Mouse (Mus musculus) heart, postnatal 0 days (tissue): Measurements from ENCODE around the gene Chchd4. TPM values are rescaled to one million over a fixed set of nuclear protein-coding genes. Genes with fewer than 3 reads are reported as not detected.

Source experiments
- ATAC-seq: fragments of 200-750 bp; cut with Nextera tagmentation; 2 replicates; pipeline ENCODE4 v1.8.0; 2017; ENCODE audit warnings: low read depth, moderate number of reproducible peaks, moderate library complexity; ENCODE audit not compliant: insufficient read depth
- DNase-seq: peaks from one replicate; pipeline ENCODE4 v3.0.0-alpha.2; 2016; ENCODE audit warnings: low spot score
- H3K27ac ChIP-seq: fragments of 300-500 bp; sonication (generic); 2 replicates; pipeline ENCODE4 v1.5.1; 2014; ENCODE audit warnings: low read depth, mild to moderate bottlenecking
- H3K27me3 ChIP-seq: fragments of 300-500 bp; sonication (generic); 2 replicates; pipeline ENCODE4 v1.6.1; 2014; ENCODE audit warnings: low read length, mixed read lengths; ENCODE audit not compliant: control insufficient read depth, insufficient read depth
- H3K36me3 ChIP-seq: fragments of 300-500 bp; sonication (generic); replicated peaks from 2 replicates; pipeline ENCODE4 v1.6.1; 2014; ENCODE audit warnings: low read length, mixed read lengths; ENCODE audit not compliant: control insufficient read depth, insufficient read depth
- H3K4me1 ChIP-seq: fragments of 300-500 bp; sonication (generic); 2 replicates; pipeline ENCODE4 v1.6.1; 2014; ENCODE audit warnings: antibody characterized with exemption; ENCODE audit not compliant: control insufficient read depth, insufficient read depth
- H3K4me2 ChIP-seq: fragments of 300-500 bp; sonication (generic); 2 replicates; pipeline ENCODE4 v1.6.1; 2014; ENCODE audit warnings: low read depth, mild to moderate bottlenecking, low read length, moderate library complexity
- H3K4me3 ChIP-seq: fragments of 300-500 bp; sonication (generic); 2 replicates; pipeline ENCODE4 v1.5.1; 2014; ENCODE audit warnings: low read depth, low read length
- H3K9ac ChIP-seq: fragments of 300-500 bp; sonication (generic); replicated peaks from 2 replicates; pipeline ENCODE4 v1.6.1; 2014; ENCODE audit warnings: low read depth, low read length, mixed read lengths
- H3K9me3 ChIP-seq: fragments of 300-500 bp; sonication (generic); replicated peaks from 2 replicates; pipeline ENCODE4 v1.6.1; 2016; ENCODE audit warnings: low read length; ENCODE audit not compliant: control insufficient read depth
- CTCF ChIP-seq: IDR thresholded peaks from 2 replicates; pipeline ENCODE4 v1.5.1; 2016; ENCODE audit warnings: antibody characterized with exemption, control low read depth, low read depth
- EP300 ChIP-seq: IDR thresholded peaks from 2 replicates; pipeline ENCODE4 v1.6.1; 2016; ENCODE audit warnings: antibody characterized with exemption, low read depth
- WGBS: fragments of 180-500 bp; shearing (Covaris S2); extraction: QIAGEN DNeasy Blood & Tissue Kit; methylation state at CpG from one replicate; pipeline ENCODE4 v1.1.7; 2014; 5-methylcytosine and 5-hydroxymethylcytosine counted together
- polyA plus RNA-seq: library from polyadenylated mRNA; unstranded; fragments of >200 nt; fragmentation: Nextera tagmentation; extraction: Ambion mirVana; gene quantifications from 2 replicates; pipeline ENCODE4 v1.2.1, GENCODE M21; 2015
- total RNA-seq: library from RNA; depleted of rRNA; stranded (reverse); fragments of >200 nt; gene quantifications from 2 replicates; pipeline ENCODE4 v1.2.3, GENCODE M21; 2014; ENCODE audit warnings: low replicate concordance

Gene Chchd4
- total and polyA plus RNA-seq, 2 experiments from 2014 or later: 25.4 to 30.9 TPM

- H3K4me2 ChIP-seq: peak overlapping the region; percentile 96
- peak; percentile 96 for ATAC-seq
- WGBS: 2% methylated on average over 30 of the region's 30 CpGs
- H3K27me3 ChIP-seq: no peaks in the 10 kb centered on the region; the same call in none of the 2 replicates
- H3K4me3 ChIP-seq: peak overlapping the region; percentile 73
- TF ChIP-seq EP300 (no peak), CTCF (no peak)
- peaks cover 9% of the 10 kb centered on the region for H3K4me1 ChIP-seq
- H3K36me3 ChIP-seq: no peaks in the 10 kb centered on the region
- peak; percentile 96 for DNase-seq
- H3K27ac ChIP-seq: peak overlapping the region; percentile 74
- H3K9me3 ChIP-seq: no peaks in the 10 kb centered on the region
- H3K9ac ChIP-seq: peak overlapping the region; percentile 80
These were observed 32.7 kb downstream of the Chchd4 start for GRCm38 (mm10) chr6:91440474-91441144.

GRCm38 (mm10) chr6:91424151-91424550 lies 49.2 kb downstream of the Chchd4 start:
- H3K9ac ChIP-seq: no peak overlapping the region
- H3K27ac ChIP-seq: no peak overlapping the region
- peaks cover 15% of the 10 kb centered on the region; the same call in 1 of the 2 replicates for H3K27me3 ChIP-seq
- no peaks in the 10 kb centered on the region for H3K36me3 ChIP-seq
- ATAC-seq: no peak
- no peak overlapping the region for H3K4me3 ChIP-seq
- no peak for DNase-seq
- no peaks in the 10 kb centered on the region for H3K9me3 ChIP-seq
- no peak overlapping the region for H3K4me2 ChIP-seq
- H3K4me1 ChIP-seq: no peaks in the 10 kb centered on the region
- WGBS: 49% methylated on average over 4 of the region's 4 CpGs
- TF ChIP-seq CTCF (no peak), EP300 (no peak)

GRCm38 (mm10) chr6:91421629-91422028 lies 51.7 kb downstream of the Chchd4 start:
- Histone ChIP-seq H3K36me3 (no peaks in the 10 kb centered on the region), H3K9ac (no peak overlapping the region), H3K27me3 (peaks cover 28% of the 10 kb centered on the region), H3K4me2 (no peak overlapping the region), H3K9me3 (no peaks in the 10 kb centered on the region), H3K4me1 (no peaks in the 10 kb centered on the region), H3K27ac (no peak overlapping the region), H3K4me3 (no peak overlapping the region)
- no peak for TF ChIP-seq EP300
- no peak for TF ChIP-seq CTCF
- WGBS: 62% methylated on average over 4 of the region's 4 CpGs
- DNase-seq (no peak), ATAC-seq (no peak)

GRCm38 (mm10) chr6:91417291-91417845 lies 56.0 kb downstream of the Chchd4 start:
- DNase-seq (no peak), ATAC-seq (no peak)
- TF ChIP-seq EP300 (no peak), CTCF (no peak)
- Histone ChIP-seq H3K4me3 (no peak overlapping the region), H3K36me3 (no peaks in the 10 kb centered on the region), H3K9me3 (no peaks in the 10 kb centered on the region), H3K27ac (no peak overlapping the region), H3K9ac (no peak overlapping the region), H3K4me2 (no peak overlapping the region), H3K4me1 (no peaks in the 10 kb centered on the region), H3K27me3 (peaks cover 60% of the 10 kb centered on the region)
- WGBS: 59% methylated on average over 5 of the region's 5 CpGs

- H3K4me1 ChIP-seq: no peaks in the 10 kb centered on the region; the same call in 1 of the 2 replicates
These were observed 57.2 kb downstream of the Chchd4 start for GRCm38 (mm10) chr6:91416146-91416545.

More at GRCm38 (mm10) chr6:91416146-91416545, 57.2 kb downstream of the Chchd4 start:
- Histone ChIP-seq H3K4me3 (no peak overlapping the region), H3K9me3 (no peaks in the 10 kb centered on the region), H3K9ac (no peak overlapping the region), H3K27me3 (peaks cover 66% of the 10 kb centered on the region), H3K4me2 (no peak overlapping the region), H3K36me3 (no peaks in the 10 kb centered on the region), H3K27ac (no peak overlapping the region)
- ATAC-seq (no peak), DNase-seq (no peak)
- no peak for TF ChIP-seq EP300
- TF ChIP-seq CTCF: no peak
- 58% methylated on average over 4 of the region's 4 CpGs for WGBS
